Mouse (Mus musculus): ENCODE measurements around the gene Nyx. TPM values are rescaled to one million over a fixed set of nuclear protein-coding genes. Genes with fewer than 3 reads are reported as not detected.

Nyx gene
- not detected for polyA plus RNA-seq (2015; fragmentation: Illumina TruSeq; extraction: RNeasy Lipid Tissue Mini Kit (QIAGEN cat#74804); ENCODE audit: insufficient read depth, low read depth, low replicate concordance)

DNA sequence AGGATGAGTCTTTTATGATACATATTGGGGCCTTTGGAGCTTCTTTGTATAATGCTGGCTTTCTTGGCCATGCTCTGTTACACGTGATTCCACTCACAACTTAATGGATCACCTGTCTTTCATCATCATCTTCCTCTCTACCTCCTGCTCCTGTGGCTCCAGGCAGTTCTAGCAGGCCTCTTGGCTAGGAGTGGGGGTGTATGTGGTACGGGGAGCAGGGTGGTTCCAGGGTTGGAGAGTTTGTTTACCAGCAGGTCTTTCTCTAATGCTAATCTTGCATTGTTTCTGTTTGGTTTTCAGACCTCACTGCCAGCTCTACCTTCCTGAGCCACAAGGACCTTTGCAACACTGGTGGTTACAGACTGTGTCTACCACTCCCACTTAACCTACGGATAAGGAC, at the start of gene Nyx:
Gene Nyx (plus strand): TSS at position 301 of the 400 bp plus-strand sequence.

Other genes starting within 250 kb of the Nyx start
- 46.6 TPM for gene Ddx3x, start 185.1 kb upstream of the Nyx start, polyA plus RNA-seq (2015; fragmentation: Illumina TruSeq; extraction: RNeasy Lipid Tissue Mini Kit (QIAGEN cat#74804); ENCODE audit: insufficient read depth, low read depth, low replicate concordance)
- gene Gpr34, start 166.0 kb downstream of the Nyx start, polyA plus RNA-seq (2015; fragmentation: Illumina TruSeq; extraction: RNeasy Lipid Tissue Mini Kit (QIAGEN cat#74804); ENCODE audit: insufficient read depth, low read depth, low replicate concordance) = 0.81 TPM
- not detected for gene Gpr82, start 195.3 kb downstream of the Nyx start, polyA plus RNA-seq (2015; fragmentation: Illumina TruSeq; extraction: RNeasy Lipid Tissue Mini Kit (QIAGEN cat#74804); ENCODE audit: insufficient read depth, low read depth, low replicate concordance)